Mouse (Mus musculus) megakaryocyte-erythroid progenitor cell, adult 5-6 weeks (primary cell): ENCODE results near the gene Mrps30. TPM values are rescaled to one million over a fixed set of nuclear protein-coding genes. Genes with fewer than 3 reads are reported as not detected.
"Not testable (repeated sequence)": the region's sequence is repeated elsewhere in the genome, so short reads cannot be mapped to it uniquely, and the experiment has no call there.

Experiments
- ATAC-seq: replicated peaks from 2 replicates; pipeline ENCODE4 v1.8.0; 2016; ENCODE audit warnings: mild to moderate bottlenecking, inconsistent platforms; ENCODE audit not compliant: severe bottlenecking, poor library complexity, low FRiP score, low TSS enrichment
- total RNA-seq, 2 experiments: library from RNA; stranded (forward) in 1 of 2; stranded (reverse) in 1 of 2; fragments of 200-1000, 215-1000 nt in 1 of 2; fragments of >200 nt in 1 of 2; fragmentation: Nextera tagmentation in 1 of 2; gene quantifications; 2 replicates each; pipeline ENCODE4 v1.2.3; 2014 to 2017

Gene Mrps30
- total RNA-seq (2014; fragmentation: Nextera tagmentation): 25.8 and 28.6 TPM in 2 replicates
- 46.3 and 49.3 TPM in 2 replicates for total RNA-seq (2017)

DNA sequence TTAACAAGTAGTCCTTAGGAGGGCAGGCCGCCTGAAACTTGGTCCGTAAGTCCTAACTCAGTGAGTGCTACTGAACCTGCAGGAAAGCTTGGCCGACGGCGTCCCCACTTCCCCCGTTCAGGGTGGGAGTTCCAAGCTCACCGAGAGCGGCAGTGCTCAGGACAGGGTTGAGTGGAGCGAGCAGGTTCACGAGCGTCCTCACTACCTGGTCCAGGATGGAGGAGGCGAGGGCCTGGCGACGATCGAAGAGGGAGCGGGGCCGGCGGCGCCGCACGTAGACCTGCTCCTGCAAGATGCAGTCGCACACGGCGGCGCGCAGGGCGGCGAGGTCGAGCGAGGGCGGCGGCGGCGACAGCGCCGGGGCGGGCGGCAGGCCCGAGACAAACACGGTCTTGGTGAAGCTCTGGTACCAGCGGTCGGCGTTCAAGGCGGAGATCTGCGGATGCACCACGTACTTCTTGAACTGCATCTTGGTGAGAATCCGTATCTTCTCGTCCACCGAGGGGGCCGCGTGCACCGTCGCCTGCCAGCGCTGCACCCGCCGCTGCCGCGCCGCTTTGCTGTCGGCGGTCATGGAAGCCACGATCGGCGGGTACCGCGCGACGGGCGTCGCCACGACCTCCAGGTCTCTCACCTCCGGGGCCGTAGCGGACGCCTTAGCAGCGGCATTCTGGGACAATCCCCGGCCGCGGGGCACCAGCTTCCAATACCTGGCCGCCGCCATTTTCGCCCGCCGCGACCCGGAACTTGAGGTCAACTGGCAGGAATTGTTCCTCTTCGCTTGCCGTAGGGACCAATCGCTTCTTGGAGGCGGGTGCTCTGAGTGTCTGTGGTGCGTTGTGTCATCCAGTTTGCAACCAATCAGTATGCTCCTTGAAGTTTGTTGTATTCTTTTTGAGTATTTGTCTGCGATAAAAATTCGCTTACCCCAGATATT lies at the start of gene Mrps30, which contains the start of gene B430218F22Rik:
Gene Mrps30, minus strand, starts transcription at position 742 of the 937 bp plus-strand sequence.
Gene B430218F22Rik, plus strand, starts transcription at position 120 of the 937 bp plus-strand sequence.
- peak; percentile 96 for ATAC-seq

- no peak for ATAC-seq
Measured at GRCm38 (mm10) chr13:118420847-118421246, 33.8 kb upstream of the Mrps30 start.

DNA sequence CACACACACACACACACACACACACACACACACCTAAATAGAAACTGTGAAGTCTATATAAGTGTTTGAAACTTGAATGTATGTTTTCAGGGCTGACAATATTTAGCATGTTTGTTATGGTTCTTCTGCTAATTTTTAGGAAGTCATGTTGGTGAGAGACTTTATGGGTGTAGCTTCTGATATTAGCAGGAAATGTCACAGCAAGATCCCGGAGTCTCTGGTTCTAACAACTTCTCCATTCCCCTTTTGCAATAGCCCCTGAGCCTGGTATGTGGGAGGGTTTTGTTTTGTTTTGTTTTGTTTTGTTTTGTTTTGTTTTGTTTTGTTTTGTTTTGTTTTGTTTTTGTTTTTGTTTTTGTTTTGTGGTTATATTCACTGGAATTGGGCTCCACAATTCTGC lies 33.4 kb upstream of the Mrps30 start:
- no peak for ATAC-seq

GRCm38 (mm10) chr13:118418163-118418562 lies 31.1 kb upstream of the Mrps30 start:
- ATAC-seq: no peak

- ATAC-seq: no peak
Measured at GRCm38 (mm10) chr13:118411297-118411992, 24.4 kb upstream of the Mrps30 start.

DNA sequence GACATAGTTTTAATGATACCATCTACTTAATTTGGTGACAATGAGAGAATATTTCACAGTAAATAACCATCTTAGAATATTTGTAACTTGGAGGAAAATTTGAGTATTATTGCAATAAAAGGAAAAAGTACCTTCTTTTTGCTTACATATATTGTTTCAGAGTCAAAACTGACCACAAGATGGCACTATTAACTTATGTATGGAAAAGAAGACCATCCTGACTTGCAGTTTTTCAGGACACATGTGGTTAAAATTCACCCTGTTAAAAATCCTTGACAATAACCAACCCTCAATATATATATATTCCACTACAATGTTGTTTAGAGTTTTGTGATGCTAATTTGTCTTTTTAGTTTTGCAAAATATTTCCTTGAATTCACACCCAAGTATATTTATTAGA lies 16.5 kb upstream of the Mrps30 start:
- ATAC-seq: peak; percentile 84

DNA sequence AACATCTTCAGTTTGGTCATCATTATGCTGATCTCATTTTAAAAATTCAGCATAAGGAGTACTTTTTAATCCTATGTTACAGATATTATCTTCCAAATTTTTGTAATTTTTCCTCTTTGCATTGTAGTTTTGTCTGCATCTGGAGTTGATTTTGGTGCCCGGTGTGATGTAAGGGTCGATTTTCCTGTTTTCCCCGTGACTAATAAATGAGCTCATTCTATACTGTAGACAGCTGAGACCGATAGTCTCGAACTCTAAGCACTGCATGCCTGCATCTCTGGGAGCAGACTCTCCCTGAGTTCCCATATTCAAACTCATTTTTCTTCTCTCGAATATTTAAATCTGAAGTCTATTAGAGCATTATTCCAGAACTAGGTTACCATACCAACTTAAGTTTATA lies 13.3 kb upstream of the Mrps30 start:
- ATAC-seq: no peak

DNA sequence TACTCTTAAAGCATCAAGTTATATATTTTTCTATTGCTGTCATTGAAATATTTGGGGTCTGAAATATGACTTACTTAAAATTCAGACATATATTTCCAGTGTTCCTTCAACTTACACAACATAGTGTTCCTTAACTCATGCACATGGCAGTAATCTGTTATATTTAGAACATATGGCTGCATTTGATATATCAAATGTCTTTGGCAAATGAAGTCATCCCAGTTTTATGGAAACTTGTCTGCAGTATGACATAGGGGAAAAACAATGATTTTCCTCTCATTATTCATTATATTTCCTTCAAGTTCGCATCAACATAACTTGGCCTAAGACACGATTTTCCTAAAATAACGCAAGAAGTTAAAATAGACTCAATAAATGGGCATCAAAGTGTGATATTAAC lies 8.8 kb upstream of the Mrps30 start:
- no peak for ATAC-seq

DNA sequence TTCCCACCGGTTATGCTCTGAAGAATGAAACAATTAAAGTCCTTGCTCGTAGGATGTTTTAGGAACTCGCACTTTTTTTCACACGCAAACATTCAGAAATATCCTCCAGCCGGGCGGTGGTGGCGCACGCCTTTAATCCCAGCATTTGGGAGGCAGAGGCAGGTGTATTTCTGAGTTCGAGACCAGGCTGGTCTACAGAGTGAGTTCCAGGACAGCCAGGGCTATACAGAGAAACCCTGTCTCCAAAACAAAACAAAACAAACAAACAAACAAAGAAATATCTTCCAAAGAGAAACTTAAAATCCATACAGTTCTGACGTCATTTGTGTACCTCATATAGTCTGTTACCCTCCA lies 373 bp upstream of the Mrps30 start:
- ATAC-seq: not testable (repeated sequence)

GRCm38 (mm10) chr13:118380381-118380780 lies 6.7 kb downstream of the Mrps30 start:
- ATAC-seq: no peak

- ATAC-seq: peak; percentile 94
Measured at GRCm38 (mm10) chr13:118379155-118379554, 7.9 kb downstream of the Mrps30 start.

- no peak for ATAC-seq
Measured at GRCm38 (mm10) chr13:118372871-118373270, 14.2 kb downstream of the Mrps30 start.

DNA sequence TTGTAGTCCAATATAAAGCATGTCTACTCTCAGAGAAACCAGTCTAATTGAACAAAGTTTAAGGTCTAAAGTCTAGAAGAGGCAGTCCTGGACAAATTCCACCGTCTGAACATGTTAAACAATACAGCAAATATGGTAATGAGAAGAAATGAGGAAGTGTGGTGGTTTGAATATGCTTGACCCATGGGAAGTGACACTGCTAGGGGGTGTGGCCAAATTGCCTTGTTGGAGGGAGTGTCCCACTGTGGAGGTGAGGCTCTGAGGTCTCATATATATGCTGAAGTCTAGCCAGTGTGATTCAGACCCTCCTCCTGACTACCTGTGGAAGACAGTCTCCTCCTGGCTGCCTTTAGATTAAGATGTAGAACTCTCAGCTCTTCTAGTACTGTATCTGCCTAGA lies 21.3 kb downstream of the Mrps30 start:
- ATAC-seq: no peak

DNA sequence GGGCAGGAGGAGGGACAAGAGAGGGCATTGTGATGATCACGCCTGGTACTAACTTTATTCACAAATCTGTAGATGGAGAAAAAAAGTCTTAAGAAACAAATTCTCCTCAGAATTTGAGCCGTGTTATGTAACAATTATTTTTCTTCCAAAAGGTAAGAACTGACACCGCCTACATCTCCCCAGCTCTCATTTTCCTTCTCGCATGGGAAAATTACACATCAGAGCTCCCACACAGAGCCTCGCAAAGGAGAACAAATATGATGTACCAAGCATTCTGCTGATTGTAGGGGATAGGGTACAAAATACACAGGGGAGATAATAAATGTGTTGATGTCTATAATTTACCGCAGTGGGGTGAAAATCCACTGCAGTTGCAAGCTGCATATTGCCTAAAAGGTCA lies 23.7 kb downstream of the Mrps30 start:
- no peak for ATAC-seq

GRCm38 (mm10) chr13:118350870-118351269 lies 36.2 kb downstream of the Mrps30 start:
- no peak for ATAC-seq

DNA sequence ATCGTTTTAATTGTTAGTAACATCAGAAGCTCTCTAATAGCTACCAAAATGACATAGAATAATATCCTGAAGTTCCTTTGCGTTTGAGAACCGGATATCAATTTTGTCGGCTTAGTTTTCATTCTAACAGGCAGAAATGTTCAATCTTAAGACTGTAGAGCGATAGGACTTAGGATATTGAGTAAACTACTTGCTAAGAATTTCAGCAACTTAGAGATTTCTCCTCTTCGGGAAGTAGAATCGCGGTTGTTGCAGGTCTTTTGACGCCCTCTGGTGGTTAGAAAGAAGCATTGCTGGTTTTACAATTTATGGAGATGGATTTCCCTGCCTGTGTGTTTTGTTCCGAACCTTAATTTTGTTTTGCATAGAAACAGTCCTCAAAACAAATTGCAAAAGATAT lies 36.8 kb downstream of the Mrps30 start:
- ATAC-seq: peak; percentile 80

Other genes starting within 250 kb of the Mrps30 start
- gene B430218F22Rik, start 622 bp downstream of the Mrps30 start, total RNA-seq (2014; fragmentation: Nextera tagmentation): not detected in 2 replicates
- gene B430218F22Rik, start 622 bp downstream of the Mrps30 start, total RNA-seq (2017): 1.8 TPM in 1 of 2 replicates, not detected in the other